Mouse (Mus musculus) embryonic fibroblast, embryonic 13.5 days (primary cell): ENCODE measurements around the gene Tbc1d8b.

Source experiments
- CTCF ChIP-seq: IDR thresholded peaks from 2 replicates; pipeline ENCODE4 v1.5.1; 2011; ENCODE audit warnings: mild to moderate bottlenecking, control low read depth, low read length, moderate library complexity, borderline replicate concordance; ENCODE audit not compliant: insufficient read depth
- POLR2A ChIP-seq: IDR thresholded peaks from 2 replicates; pipeline ENCODE4 v1.6.1; 2011; ENCODE audit warnings: low read depth, mild to moderate bottlenecking, control low read depth, low read length, moderate library complexity

DNA sequence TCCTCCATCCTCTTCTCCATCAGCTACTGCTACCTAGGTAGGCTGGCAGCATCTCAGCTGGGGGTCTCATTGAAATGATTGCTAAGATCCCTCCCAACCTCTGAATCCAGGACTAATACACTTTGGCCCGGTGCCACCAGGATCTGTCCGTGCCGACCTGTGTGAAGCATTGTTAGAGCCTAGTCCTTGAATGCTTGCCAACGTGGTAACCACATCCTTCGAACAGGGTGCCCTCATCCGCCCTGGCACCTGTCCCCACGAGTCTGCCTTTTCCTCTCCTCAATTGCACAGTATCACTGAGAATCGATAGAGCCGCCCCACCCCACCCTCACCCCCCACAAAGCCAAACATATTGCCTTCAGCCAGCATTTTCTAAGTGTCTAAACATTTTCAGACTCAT is 113.1 kb downstream of the Tbc1d8b start:
- TF ChIP-seq CTCF: no peak
- TF ChIP-seq POLR2A: no peak
